Mouse (Mus musculus) liver, postnatal 0 days (tissue): Measurements from ENCODE around the gene Gm20388. TPM values are rescaled to one million over a fixed set of nuclear protein-coding genes. Genes with fewer than 3 reads are reported as not detected.

ENCODE experiments used
- ATAC-seq: fragments of 200-750 bp; cut with Nextera tagmentation; 2 replicates; pipeline ENCODE4 v1.8.0; 2017; ENCODE audit warnings: mild to moderate bottlenecking, moderate library complexity
- DNase-seq: peaks from one replicate; pipeline ENCODE4 v3.0.0-alpha.2; 2016
- H3K27ac ChIP-seq: fragments of 300-500 bp; sonication (generic); 2 replicates; pipeline ENCODE4 v1.5.1; 2014; ENCODE audit warnings: antibody characterized with exemption, moderate library complexity, mild to moderate bottlenecking, low read depth
- H3K27me3 ChIP-seq: fragments of 300-500 bp; sonication (generic); 2 replicates; pipeline ENCODE4 v1.6.1; 2014; ENCODE audit warnings: low read length, control low read depth, mixed read lengths; ENCODE audit not compliant: insufficient read depth
- H3K36me3 ChIP-seq: fragments of 300-500 bp; sonication (generic); replicated peaks from 2 replicates; pipeline ENCODE4 v1.6.1; 2014; ENCODE audit warnings: mild to moderate bottlenecking, control low read depth, low read length, moderate library complexity, mixed read lengths; ENCODE audit not compliant: insufficient read depth
- H3K4me1 ChIP-seq: fragments of 300-500 bp; sonication (generic); 2 replicates; pipeline ENCODE4 v1.6.1; 2014; ENCODE audit warnings: antibody characterized with exemption, mild to moderate bottlenecking, control low read depth; ENCODE audit not compliant: insufficient read depth
- H3K4me2 ChIP-seq: fragments of 300-500 bp; sonication (generic); 2 replicates; pipeline ENCODE4 v1.6.1; 2014; ENCODE audit warnings: low read depth, mild to moderate bottlenecking, low read length, moderate library complexity, mixed read lengths
- H3K4me3 ChIP-seq: fragments of 300-500 bp; sonication (generic); 2 replicates; pipeline ENCODE4 v1.5.1; 2014; ENCODE audit warnings: low read depth, low read length
- H3K9ac ChIP-seq: fragments of 300-500 bp; sonication (generic); replicated peaks from 2 replicates; pipeline ENCODE4 v1.6.1; 2014; ENCODE audit warnings: mild to moderate bottlenecking, moderate library complexity
- H3K9me3 ChIP-seq: fragments of 300-500 bp; sonication (generic); 2 replicates; pipeline ENCODE4 v1.6.1; 2016; ENCODE audit warnings: mild to moderate bottlenecking, control low read depth, low read length, mixed read lengths
- CTCF ChIP-seq: sonication (generic); IDR thresholded peaks from 2 replicates; pipeline ENCODE4 v1.5.1; 2016; ENCODE audit warnings: antibody characterized with exemption, low read depth
- EP300 ChIP-seq: IDR thresholded peaks from 2 replicates; pipeline ENCODE4 v1.6.1; 2016; ENCODE audit warnings: antibody characterized with exemption, low read depth, mild to moderate bottlenecking
- WGBS: fragments of 180-500 bp; shearing (Covaris S2); extraction: QIAGEN DNeasy Blood & Tissue Kit; methylation state at CpG from one replicate; pipeline ENCODE4 v1.1.7; 2014; ENCODE audit not compliant: insufficient replicate concordance; 5-methylcytosine and 5-hydroxymethylcytosine counted together
- polyA plus RNA-seq: library from polyadenylated mRNA; unstranded; fragments of >200 nt; fragmentation: Nextera tagmentation; extraction: Ambion mirVana; gene quantifications from 2 replicates; pipeline ENCODE4 v1.2.1, GENCODE M21; 2015

Gm20388 gene
- polyA plus RNA-seq, 1 experiment from 2014 or later = not detected

DNA sequence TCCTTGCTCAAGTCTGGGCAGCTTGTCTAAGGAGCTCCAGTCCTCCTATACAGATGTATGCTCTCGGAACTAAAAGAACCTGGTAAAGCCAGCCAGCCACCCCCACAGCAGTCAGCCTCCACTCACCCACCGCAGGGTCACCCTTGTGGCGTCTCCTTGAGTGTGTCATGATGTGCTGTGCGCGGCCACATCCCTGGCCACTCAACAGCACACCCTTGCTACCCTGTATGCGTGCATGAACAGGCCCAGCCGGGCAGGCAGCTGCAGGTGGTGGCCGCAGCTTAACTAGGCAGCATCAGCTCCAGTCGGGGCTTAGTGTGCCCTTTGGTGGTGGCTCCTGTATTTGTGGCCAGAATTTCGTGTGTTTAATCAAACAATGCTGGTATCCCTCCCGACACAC lies 2546.5 kb downstream of the Gm20388 start:
- no peak for DNase-seq
- peaks cover 30% of the 10 kb centered on the region for H3K4me1 ChIP-seq
- no peak overlapping the region for H3K4me3 ChIP-seq
- no peak for ATAC-seq
- 70% methylated on average over 11 of the region's 11 CpGs for WGBS
- peaks cover 23% of the 10 kb centered on the region for H3K27me3 ChIP-seq
- no peaks in the 10 kb centered on the region for H3K36me3 ChIP-seq
- no peaks in the 10 kb centered on the region for H3K9me3 ChIP-seq
- no peak overlapping the region for H3K4me2 ChIP-seq
- TF ChIP-seq EP300 (no peak), CTCF (no peak)
- no peak overlapping the region for H3K27ac ChIP-seq
- no peak overlapping the region for H3K9ac ChIP-seq

DNA sequence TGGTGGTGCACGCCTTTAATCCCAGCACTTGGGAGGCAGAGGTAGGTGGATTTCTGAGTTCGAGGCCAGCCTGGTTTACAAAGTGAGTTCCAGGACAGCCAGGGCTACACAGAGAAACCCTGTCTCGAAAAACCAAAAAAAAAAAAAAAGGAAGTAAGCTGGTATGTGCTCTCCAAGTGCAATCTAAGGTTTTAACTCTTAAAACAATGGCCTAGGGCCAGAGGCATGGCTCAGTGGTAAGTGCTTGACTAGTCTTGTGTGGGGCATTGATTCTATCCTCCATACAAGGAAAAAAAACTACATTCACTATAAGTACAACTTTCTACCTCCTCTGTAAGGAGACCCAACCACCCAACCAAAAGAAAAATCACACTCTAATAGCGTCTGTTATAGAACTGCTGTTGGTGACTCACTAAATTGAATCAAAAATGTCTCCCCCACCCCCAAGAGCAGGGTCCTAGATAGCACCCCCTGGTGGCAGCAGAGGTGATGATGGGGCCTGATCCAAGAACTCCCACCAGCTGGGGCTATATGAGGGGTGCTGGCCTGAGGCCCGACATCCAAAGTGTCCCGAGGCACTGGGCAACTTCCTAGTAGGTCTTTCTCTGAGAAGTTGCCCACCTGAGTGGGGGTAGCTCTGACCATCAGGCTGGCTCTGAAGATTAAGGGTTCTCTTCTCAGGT lies 2548.7 kb downstream of the Gm20388 start:
- WGBS = 50% methylated on average over 6 of the region's 6 CpGs
- Histone ChIP-seq H3K36me3 (no peaks in the 10 kb centered on the region), H3K4me3 (no peak overlapping the region), H3K9ac (no peak overlapping the region), H3K9me3 (no peaks in the 10 kb centered on the region), H3K4me1 (peaks cover 50% of the 10 kb centered on the region), H3K27ac (no peak overlapping the region), H3K27me3 (peaks cover 23% of the 10 kb centered on the region), H3K4me2 (0 out of 2 replicates have a peak overlapping the region, but pooled peaks have one; percentile 63)
- no peak for DNase-seq
- TF ChIP-seq CTCF (peak; percentile 52), EP300 (no peak)
- ATAC-seq = no peak

DNA sequence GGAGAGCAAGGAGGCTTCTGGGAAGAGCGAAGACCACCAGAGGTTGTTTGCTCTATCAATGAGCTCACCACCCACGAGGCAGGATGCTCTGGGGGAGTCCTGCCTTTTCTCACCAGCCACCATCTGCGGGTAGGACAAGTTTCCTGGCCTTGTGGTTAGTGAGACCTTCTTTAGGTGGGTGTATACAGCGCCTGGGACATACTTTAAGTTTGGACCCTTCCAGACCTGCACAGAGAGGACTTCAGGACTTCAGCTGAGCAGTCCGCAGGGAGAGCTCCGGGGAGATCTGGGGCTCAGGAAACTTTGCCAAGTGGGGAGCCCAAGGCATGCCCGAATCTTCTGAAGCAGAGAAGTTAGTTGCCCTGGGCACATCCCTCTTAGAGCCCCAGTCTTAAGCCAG lies 2549.3 kb downstream of the Gm20388 start:
- peaks cover 23% of the 10 kb centered on the region for H3K27me3 ChIP-seq
- H3K4me1 ChIP-seq = peaks cover 52% of the 10 kb centered on the region
- no peak for ATAC-seq

DNA sequence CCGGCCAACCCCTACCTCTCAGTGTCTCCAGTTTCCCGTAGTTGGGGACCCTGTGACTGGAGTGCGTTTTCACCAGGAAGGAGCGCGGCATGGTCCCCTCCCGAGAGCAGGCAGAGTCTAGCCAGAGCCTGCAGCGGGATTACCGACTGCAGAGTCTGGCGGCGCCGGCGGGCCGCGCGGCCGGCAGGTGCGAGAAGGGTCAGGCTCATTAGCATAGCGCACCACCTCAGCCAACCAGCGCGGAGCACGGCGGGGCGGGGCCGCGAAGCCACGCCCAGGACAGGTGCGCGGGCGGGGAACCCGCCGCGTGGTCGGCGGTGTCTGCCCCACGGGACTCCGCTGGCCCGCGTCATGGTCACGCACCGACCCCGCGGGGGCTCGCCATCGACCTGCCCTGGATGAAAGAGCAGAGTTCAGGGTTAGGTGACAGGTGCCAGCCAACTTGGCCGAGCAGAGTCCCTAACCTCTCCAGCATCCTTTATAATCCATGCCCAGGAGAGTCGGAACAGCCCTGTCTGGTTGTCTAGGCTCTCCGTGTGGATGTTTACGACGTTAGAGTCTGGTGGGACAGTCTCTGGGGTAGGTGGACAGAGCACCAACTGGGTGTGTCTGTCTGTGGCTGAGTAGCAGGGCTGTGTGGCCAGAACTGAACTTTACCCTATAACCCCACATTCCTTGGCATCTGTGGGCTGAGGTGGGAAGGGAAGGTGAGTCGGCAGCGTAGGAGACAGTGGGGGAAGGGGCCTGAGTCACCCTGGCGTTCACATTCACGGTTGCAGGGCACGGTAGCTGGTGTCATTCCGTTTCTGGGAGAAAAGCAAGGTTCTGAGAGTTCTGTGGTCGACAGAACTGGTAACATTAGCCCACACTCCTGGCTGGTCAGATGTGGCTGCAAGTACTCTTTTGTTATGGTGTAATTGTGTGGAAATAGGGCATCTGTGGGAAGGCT lies 2550.2 kb downstream of the Gm20388 start, which contains the start of gene Snai3:
Gene Snai3, minus strand, starts transcription at position 210 of the 949 bp plus-strand sequence.
- no peaks in the 10 kb centered on the region for H3K9me3 ChIP-seq
- H3K27ac ChIP-seq = no peak within 1 kb of the TSS; the same call in 1 of the 2 replicates
- no peak within 1 kb of the TSS; the same call in 1 of the 2 replicates for H3K9ac ChIP-seq
- ATAC-seq (peak; percentile 86), DNase-seq (peak; percentile 82)
- H3K4me3 ChIP-seq = peak within 1 kb of the TSS; percentile 31
- TF ChIP-seq EP300 = no peak
- TF ChIP-seq CTCF = no peak
- 4% methylated on average over 56 of the region's 56 CpGs for WGBS
- H3K27me3 ChIP-seq = peaks cover 23% of the 10 kb centered on the region
- H3K36me3 ChIP-seq = 0 out of 2 replicates have a peak, but pooled peaks cover 2% of the 10 kb centered on the region
- peak within 1 kb of the TSS; percentile 63 for H3K4me2 ChIP-seq
- H3K4me1 ChIP-seq = peaks cover 52% of the 10 kb centered on the region

More for the DNA sequence above, 2549.3 kb downstream of the Gm20388 start:
- peak overlapping the region; percentile 31 for H3K4me3 ChIP-seq
- H3K27ac ChIP-seq = no peak overlapping the region
- peak overlapping the region; percentile 63 for H3K4me2 ChIP-seq
- no peak overlapping the region for H3K9ac ChIP-seq
- no peak for TF ChIP-seq CTCF
- TF ChIP-seq EP300 = no peak
- no peaks in the 10 kb centered on the region for H3K9me3 ChIP-seq
- 23% methylated on average over 7 of the region's 7 CpGs for WGBS
- DNase-seq = no peak
- H3K36me3 ChIP-seq = no peaks in the 10 kb centered on the region

GRCm38 (mm10) chr8:122461473-122462148 lies 2551.0 kb downstream of the Gm20388 start:
- Histone ChIP-seq H3K9me3 (no peaks in the 10 kb centered on the region), H3K27me3 (peaks cover 23% of the 10 kb centered on the region), H3K27ac (no peak overlapping the region), H3K4me2 (no peak overlapping the region), H3K4me1 (peaks cover 52% of the 10 kb centered on the region), H3K4me3 (no peak overlapping the region), H3K36me3 (peaks cover 3% of the 10 kb centered on the region; the same call in 1 of the 2 replicates), H3K9ac (no peak overlapping the region)
- TF ChIP-seq CTCF (no peak), EP300 (no peak)
- ATAC-seq = no peak
- 64% methylated on average over 11 of the region's 11 CpGs for WGBS
- DNase-seq = no peak
